Mouse (Mus musculus) left cerebral cortex, adult 2 months (tissue): ENCODE measurements around the gene Spaca7. TPM values are rescaled to one million over a fixed set of nuclear protein-coding genes. Genes with fewer than 3 reads are reported as not detected.

Source experiments
- DNase-seq, 2 experiments: peaks; one replicate each; pipeline ENCODE4 v3.0.0; 2021 to 2022; ENCODE audit warnings: low spot score in 2 of 2, mixed read lengths in 1 of 2; ENCODE audit errors: extremely low spot score in 1 of 2
- H3K27ac ChIP-seq: fragments of 200-600 bp; 2 replicates; pipeline ENCODE4 v1.8.1; 2022
- H3K4me3 ChIP-seq: fragments of 200-600 bp; 2 replicates; pipeline ENCODE4 v1.8.1; 2022
- CTCF ChIP-seq: fragments of 200-600 bp; IDR thresholded peaks from 2 replicates; pipeline ENCODE4 v1.8.1; 2022; ENCODE audit warnings: antibody characterized with exemption, mild to moderate bottlenecking, moderate library complexity
- intact Hi-C: fragments of 180-260 bp; cut with DNase I; formaldehyde crosslinking; loops from one replicate; pipeline ENCODE4 v1.15.1; 2025
- long read RNA-seq, 2 experiments: library from polyadenylated mRNA; stranded (forward); transcript quantifications; one replicate each; pipeline ENCODE4 v2.0.0; 2021; ENCODE audit warnings: borderline mapping rate in 2 of 2
- total RNA-seq, 2 experiments: library from RNA; stranded (reverse); gene quantifications; 2 replicates each; pipeline ENCODE4 v1.2.3; 2021

Gene Spaca7
- total RNA-seq: not detected
- long read RNA-seq, experiment 1: 0 reads
- long read RNA-seq, experiment 2: 0 reads

DNA sequence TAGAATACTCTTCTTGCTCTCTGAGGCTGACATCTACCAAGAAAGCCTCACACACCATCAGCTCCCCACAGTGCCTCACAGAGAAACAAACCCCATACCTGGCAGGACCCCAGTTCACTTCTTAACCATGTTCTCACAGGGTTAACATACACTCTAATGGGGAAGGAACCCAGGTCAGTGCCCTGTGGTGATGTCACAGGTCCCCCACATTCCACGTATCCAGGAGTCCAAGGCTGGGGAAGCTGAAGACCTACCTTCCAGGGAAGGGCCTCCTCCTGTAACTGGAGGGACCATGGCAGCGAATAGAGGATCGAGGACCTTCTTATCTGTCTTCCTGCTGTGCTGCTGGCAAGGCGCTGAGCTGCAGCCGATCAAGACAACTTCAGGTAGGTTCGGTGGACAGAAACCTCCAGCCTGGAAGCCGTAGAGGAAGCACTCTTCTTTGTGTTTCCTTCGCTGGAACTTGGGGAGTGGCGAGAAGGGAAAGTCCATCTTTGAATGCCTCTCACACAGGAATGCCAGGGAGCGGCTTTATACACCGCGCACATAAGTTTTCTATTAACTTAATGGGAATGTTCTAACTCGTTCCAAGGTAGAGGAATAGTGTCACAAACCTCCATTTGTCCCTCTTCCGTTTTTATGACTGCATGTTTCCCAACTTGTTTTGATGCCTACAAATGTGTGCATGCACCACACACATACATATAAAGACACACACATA, at the start of gene Spaca7:
TSS of gene Spaca7 (plus strand) at position 216 of the 721 bp plus-strand sequence.
- H3K27ac ChIP-seq: no peak within 1 kb of the TSS
- no peak for TF ChIP-seq CTCF
- intact Hi-C loops: no loop called here
- no peak for DNase-seq
- H3K4me3 ChIP-seq: no peak within 1 kb of the TSS

DNA sequence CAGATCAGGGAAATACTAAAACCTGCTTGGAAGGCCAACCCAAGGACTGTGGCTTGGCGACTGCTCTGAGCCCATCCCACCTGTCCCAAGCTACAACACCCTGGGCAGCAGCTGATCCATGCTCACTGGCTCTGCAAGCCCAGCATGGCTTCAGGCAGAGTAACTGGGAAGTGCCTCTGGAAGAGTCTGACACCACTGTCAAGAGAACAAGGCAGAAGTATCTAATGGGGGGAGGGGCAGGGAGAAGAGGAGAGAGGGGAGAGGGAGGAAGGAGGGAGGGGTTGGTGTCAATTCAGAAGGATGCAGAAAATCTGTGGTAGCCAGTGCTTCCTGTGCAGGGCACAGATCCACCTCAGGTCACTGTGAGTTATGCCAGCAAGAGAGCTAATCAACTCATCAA, 48.5 kb upstream of the Spaca7 start:
- DNase-seq: no peak
- no peak overlapping the region for H3K4me3 ChIP-seq
- no peak for TF ChIP-seq CTCF
- intact Hi-C loops: no loop called here
- no peak overlapping the region for H3K27ac ChIP-seq

DNA sequence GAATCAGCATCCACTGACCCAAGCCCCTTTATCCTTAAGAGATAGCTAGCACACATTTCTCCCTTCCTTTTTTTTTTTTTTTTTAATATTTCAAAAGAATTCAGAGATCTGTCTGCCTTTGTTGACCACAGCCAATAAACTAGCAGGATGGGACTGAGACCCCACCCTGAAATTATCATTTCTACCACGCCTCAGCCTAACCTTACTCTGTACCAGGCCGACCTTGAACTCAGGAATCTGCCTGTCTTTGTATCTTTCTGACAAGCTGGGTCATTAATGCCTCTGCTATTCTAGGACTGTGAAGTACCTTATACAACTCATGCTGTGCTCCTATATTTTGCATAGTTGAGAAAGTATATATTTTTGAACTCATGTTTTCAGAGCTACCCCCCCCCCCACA, 44.2 kb upstream of the Spaca7 start:
- DNase-seq: no peak
- H3K27ac ChIP-seq: no peak overlapping the region
- intact Hi-C loops: no loop called here
- TF ChIP-seq CTCF: no peak
- no peak overlapping the region for H3K4me3 ChIP-seq

DNA sequence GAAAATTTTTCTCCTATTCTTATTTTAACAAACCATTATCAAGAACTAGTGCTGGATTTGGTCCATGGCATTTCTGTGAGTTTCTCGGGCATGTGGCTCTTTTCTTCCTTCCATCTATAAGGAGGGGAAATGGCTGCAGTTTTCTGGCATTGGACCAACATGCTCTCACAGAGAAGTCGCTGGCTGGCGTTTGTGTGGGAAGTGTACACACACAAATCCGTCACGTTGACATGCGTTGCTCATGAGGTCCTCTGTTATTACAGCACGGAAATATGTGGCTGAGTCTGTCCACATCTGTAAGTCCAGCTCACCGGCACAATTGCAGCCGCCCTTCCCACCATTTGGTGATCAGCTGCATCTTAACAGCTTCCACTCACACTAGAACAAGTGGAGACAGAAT, 37.2 kb upstream of the Spaca7 start:
- intact Hi-C loops: no loop called here
- DNase-seq: peak in 1 of 2 experiments; percentile 11
- TF ChIP-seq CTCF: no peak
- H3K27ac ChIP-seq: no peak overlapping the region
- no peak overlapping the region for H3K4me3 ChIP-seq

DNA sequence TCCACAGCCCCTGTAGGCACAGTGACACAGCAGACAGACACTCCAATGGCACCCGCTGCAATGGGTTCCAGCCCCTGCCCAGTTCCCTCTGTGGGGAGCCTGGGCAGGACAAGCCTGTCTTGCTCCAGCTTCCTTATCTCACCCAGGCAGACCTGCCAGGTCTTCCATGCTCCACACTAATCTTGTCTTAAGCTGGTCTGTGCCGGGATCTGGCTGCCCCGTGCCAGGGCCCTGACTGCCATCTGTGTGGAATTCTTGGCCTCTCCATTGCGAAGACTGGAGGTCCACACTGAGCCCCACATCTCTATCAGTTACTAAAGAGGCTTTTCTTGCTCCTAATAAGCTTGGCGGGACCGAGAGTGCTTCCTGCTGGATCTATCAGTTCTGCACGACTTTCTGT, 36.5 kb upstream of the Spaca7 start:
- Histone ChIP-seq H3K4me3 (no peak overlapping the region), H3K27ac (no peak overlapping the region)
- DNase-seq: no peak
- intact Hi-C loops: no loop called here
- TF ChIP-seq CTCF: no peak

DNA sequence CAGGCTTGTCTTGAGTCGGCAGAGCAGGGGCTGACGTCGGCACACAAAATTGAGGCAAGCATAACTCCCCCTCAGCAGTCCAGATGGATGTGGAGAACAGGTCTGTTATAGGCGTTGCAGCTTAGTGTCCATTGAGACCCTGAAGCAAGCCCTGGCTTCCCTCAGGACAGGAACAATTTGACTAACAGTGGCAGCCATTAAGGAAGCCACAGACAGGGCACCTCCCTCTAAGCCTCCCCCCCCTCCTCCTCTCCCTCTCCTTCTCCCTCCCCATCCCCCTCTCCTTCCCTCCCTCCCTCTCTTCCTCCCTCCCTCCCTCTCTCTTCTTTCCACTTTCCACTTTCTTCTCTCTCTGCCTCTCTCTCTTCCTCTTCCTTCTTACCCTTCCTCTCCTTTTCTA, 27.6 kb upstream of the Spaca7 start:
- no peak for DNase-seq
- no peak for TF ChIP-seq CTCF
- H3K27ac ChIP-seq: no peak overlapping the region
- H3K4me3 ChIP-seq: no peak overlapping the region
- intact Hi-C loops: no loop called here

DNA sequence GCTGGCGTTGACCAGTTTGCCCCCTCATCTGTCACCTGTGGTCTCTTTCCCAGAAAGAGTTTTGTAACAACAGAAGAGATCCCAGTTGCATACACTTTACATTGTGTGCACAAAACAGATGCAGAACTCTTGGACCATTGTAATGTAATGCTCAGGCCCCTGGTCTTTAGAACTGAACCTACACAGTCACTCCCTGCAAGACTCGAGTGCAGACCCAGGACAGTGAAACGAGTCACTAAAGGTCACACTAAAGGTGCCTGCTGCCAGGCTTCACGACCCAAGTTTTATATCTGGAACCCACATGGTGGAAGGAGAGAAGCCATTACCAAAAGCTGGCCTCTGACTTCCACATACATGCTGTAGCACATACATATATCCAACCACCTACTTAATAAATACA, 27.2 kb upstream of the Spaca7 start:
- Histone ChIP-seq H3K4me3 (no peak overlapping the region), H3K27ac (no peak overlapping the region)
- no peak for TF ChIP-seq CTCF
- no peak for DNase-seq
- intact Hi-C loops: no loop called here

DNA sequence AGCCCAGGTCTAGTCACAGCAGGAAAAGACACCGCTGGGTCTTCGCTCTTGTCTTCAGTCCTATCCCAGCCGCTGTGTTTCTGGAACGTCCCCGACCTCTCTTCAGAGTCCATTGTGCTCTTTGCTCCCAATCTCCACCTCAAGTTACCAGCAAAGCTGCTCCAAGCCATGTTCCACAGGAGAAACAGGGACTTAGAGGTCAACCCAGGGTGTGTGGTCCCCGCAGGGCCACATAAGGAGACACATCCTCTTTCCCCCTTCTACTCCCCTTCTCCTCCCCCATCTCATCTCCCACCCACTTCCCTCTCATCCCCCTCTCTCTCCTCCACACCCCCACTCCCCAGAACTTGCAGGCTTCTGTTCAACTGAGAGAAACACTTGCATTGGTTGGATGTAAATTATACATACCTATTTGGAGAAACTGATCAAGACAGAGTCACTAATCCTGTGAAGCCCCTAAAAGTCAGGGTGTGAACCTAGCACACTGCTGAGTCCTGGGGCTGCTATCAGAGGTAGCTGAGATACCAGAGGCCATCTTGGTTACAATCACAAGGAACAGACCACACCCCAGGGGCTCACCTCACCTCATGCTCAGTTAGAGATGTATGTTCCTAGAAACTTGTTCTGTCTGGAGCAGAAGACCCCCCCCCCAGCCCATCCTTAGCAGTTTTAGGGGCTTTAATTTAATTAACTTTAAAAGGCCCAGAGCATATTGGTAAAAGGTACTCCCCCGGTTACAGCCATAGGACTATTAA, 25.2 kb upstream of the Spaca7 start:
- no peak for TF ChIP-seq CTCF
- DNase-seq: no peak
- intact Hi-C loops: no loop called here
- Histone ChIP-seq H3K27ac (no peak overlapping the region), H3K4me3 (no peak overlapping the region)

DNA sequence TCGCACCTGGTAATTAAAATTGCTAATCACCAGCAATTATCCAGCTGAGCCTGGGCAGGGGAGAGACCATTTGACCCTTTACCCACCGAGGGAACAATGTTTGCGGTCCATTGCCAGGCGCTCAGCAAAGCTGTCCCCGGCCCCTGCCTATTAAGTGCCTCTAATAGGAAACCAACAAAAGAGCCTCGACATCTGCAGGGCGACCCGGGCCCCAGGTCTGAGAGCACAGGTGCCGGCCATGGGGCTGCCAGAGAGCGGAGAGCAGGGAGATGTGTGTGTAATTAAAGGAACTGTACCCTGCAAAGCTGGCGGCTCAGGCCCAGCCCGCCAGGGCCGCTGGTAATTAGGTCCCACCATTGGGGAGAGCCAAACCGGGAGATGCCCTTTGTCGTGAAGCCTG, 24.6 kb upstream of the Spaca7 start:
- no peak for DNase-seq
- intact Hi-C loops: no loop called here
- no peak for TF ChIP-seq CTCF
- Histone ChIP-seq H3K4me3 (no peak overlapping the region), H3K27ac (no peak overlapping the region)

DNA sequence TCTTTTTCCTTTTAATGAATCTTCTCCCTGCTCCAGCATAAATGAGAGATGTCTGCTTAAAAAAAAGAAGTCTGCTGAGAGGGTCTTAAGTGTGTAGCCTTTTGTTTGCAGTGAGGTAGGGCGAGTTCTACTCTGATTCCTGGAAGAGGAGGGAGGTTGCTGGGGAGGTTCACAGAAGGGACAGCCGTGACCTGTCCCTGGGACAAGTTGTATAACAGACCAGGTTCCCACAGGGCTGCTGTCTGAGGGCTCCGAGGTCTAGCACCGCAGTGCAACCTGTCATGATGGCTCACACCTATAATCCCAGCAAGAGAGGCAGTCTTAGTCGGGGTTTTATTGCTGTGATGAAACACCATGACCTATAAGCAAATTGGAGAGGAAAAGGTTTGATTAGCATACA, 24.1 kb upstream of the Spaca7 start:
- no peak for TF ChIP-seq CTCF

DNA sequence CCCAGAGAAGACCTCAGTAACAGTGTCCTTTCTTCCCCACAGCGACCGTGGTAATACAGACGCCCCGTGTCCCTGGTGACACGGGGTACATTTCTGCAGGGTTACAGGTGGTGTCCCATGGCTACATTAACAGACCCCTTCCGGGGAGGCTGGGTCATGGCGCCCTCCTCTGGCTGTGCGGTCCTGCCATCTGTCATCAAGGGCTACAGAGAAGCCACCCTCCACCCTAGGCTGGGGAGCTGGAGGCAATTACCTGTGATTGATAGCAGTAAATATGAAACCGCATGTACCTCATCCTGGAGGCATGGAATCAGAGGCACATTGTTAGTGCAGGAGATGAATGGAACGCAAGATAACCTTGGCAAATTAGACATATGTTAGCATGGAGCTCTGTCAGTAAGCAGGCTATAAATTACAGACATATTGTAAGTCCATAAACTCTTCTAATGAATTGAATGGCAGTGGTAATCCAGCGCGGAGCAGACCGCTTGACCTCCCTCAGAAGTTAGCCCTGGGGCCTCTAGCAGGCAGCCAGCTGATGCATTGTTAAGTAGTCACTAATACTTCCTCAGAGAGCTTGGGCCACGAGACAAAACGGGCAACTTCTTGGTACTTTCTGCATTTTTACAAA, 17.2 kb upstream of the Spaca7 start:
- DNase-seq: no peak
- TF ChIP-seq CTCF: peak; percentile 32
- H3K4me3 ChIP-seq: no peak overlapping the region
- no peak overlapping the region for H3K27ac ChIP-seq
- intact Hi-C loops: no loop called here

More for the DNA sequence above, 24.1 kb upstream of the Spaca7 start:
- Histone ChIP-seq H3K4me3 (no peak overlapping the region), H3K27ac (no peak overlapping the region)
- no peak for DNase-seq
- intact Hi-C loops: no loop called here

DNA sequence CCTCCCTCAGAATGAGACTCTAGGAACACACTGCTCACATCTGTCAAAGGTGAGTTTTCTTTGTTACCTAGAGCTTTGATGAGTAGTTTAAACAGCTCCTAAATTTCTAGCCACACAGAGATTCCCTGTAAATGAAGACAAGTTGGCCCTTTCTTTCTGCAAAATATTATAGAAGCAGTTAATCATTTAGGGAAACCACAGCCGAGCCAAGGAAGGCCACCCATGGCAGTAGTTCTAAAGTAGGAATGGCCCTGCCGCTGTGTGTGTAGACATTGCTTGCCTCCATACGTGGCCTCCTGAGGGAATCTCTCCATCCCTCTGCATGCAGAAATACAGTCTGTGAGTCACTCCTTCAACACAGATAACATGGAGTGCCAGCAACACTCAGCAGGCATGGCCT, 14.0 kb upstream of the Spaca7 start:
- DNase-seq: no peak
- no peak for TF ChIP-seq CTCF
- intact Hi-C loops: no loop called here

More for the DNA sequence above, 14.0 kb upstream of the Spaca7 start:
- H3K4me3 ChIP-seq: no peak overlapping the region
- H3K27ac ChIP-seq: no peak overlapping the region
